Mouse (Mus musculus) lung, adult 2 months (tissue): ENCODE data around the gene Prss42. TPM values are rescaled to one million over a fixed set of nuclear protein-coding genes. Genes with fewer than 3 reads are reported as not detected.

Experiments used
- DNase-seq: peaks from one replicate; pipeline ENCODE4 v3.0.0; 2022
- H3K4me1 ChIP-seq: fragments of 200-500 bp; 2 replicates; pipeline ENCODE4 v1.6.1; 2011; ENCODE audit warnings: low read length; ENCODE audit not compliant: control insufficient read depth, insufficient read depth
- H3K4me3 ChIP-seq: fragments of 200-500 bp; replicated peaks from 2 replicates; pipeline ENCODE3; 2011; ENCODE audit warnings: low read depth, mild to moderate bottlenecking, control low read depth, low read length; ENCODE audit errors: extremely low read depth
- CTCF ChIP-seq: fragments of 200-500 bp; IDR thresholded peaks from 2 replicates; pipeline ENCODE4 v1.5.1; 2011; ENCODE audit warnings: mild to moderate bottlenecking, low read length, control low read depth; ENCODE audit not compliant: insufficient read depth
- POLR2A ChIP-seq: fragments of 200-500 bp; IDR thresholded peaks from 2 replicates; pipeline ENCODE4 v1.6.1; 2011; ENCODE audit warnings: low read depth, mild to moderate bottlenecking, control low read depth, low read length, borderline replicate concordance; ENCODE audit errors: extremely low read depth
- WGBS: fragments of 180-500 bp; shearing (Covaris S2); methylation state at CpG from one replicate; pipeline ENCODE4 v1.1.7; 2018; 5-methylcytosine and 5-hydroxymethylcytosine counted together
- polyA plus RNA-seq: library from polyadenylated mRNA; depleted of rRNA; stranded (reverse); fragments of >200 nt; gene quantifications from 2 replicates; pipeline ENCODE4 v1.2.3, GENCODE M21; 2012

Prss42 gene
- polyA plus RNA-seq, 1 experiment, result not detected

- no peaks in the 10 kb centered on the region for H3K4me1 ChIP-seq
- 76% methylated on average over 4 of the region's 4 CpGs for WGBS
- no peak for DNase-seq
- no peak overlapping the region for H3K4me3 ChIP-seq
- TF ChIP-seq CTCF (no peak), POLR2A (no peak)
Measured at GRCm38 (mm10) chr9:110825426-110825825, 27.5 kb downstream of the Prss42 start.

GRCm38 (mm10) chr9:110825832-110826231 lies 27.9 kb downstream of the Prss42 start:
- no peak for DNase-seq
- no peak for TF ChIP-seq POLR2A
- TF ChIP-seq CTCF, result no peak
- 43% methylated on average over 7 of the region's 7 CpGs for WGBS
- H3K4me3 ChIP-seq, result no peak overlapping the region
- H3K4me1 ChIP-seq, result no peaks in the 10 kb centered on the region

GRCm38 (mm10) chr9:110826390-110826789 lies 28.4 kb downstream of the Prss42 start, which contains the start of gene Prss43:
Gene Prss43 (plus strand): TSS chr9:110826690.
- H3K4me1 ChIP-seq, result no peaks in the 10 kb centered on the region
- TF ChIP-seq POLR2A, result no peak
- no peak for TF ChIP-seq CTCF
- 69% methylated on average over 3 of the region's 3 CpGs for WGBS
- DNase-seq, result no peak
- no peak within 1 kb of the TSS for H3K4me3 ChIP-seq

- WGBS, result 72% methylated on average over 5 of the region's 5 CpGs
- DNase-seq, result no peak
- Histone ChIP-seq H3K4me3 (no peak overlapping the region), H3K4me1 (no peaks in the 10 kb centered on the region)
- TF ChIP-seq CTCF (no peak), POLR2A (no peak)
Measured at GRCm38 (mm10) chr9:110833021-110833420, 35.1 kb downstream of the Prss42 start.

GRCm38 (mm10) chr9:110834411-110834810 lies 36.4 kb downstream of the Prss42 start, which contains the start of gene Prss45:
Gene Prss45 (plus strand): TSS chr9:110834588.
- no peak for TF ChIP-seq POLR2A
- no peak for TF ChIP-seq CTCF
- Histone ChIP-seq H3K4me1 (no peaks in the 10 kb centered on the region), H3K4me3 (no peak within 1 kb of the TSS)
- WGBS, result 78% methylated on average over 19 of the region's 19 CpGs
- DNase-seq, result no peak

- no peak for DNase-seq
- Histone ChIP-seq H3K4me1 (no peaks in the 10 kb centered on the region), H3K4me3 (no peak overlapping the region)
- WGBS, result 45% methylated on average over 10 of the region's 10 CpGs
- TF ChIP-seq POLR2A (no peak), CTCF (no peak)
Measured at GRCm38 (mm10) chr9:110834961-110835360, 37.0 kb downstream of the Prss42 start.

- Histone ChIP-seq H3K4me1 (no peaks in the 10 kb centered on the region), H3K4me3 (no peak overlapping the region)
- WGBS, result 50% methylated on average over 2 of the region's 2 CpGs
- no peak for TF ChIP-seq CTCF
- TF ChIP-seq POLR2A, result no peak
- no peak for DNase-seq
Measured at GRCm38 (mm10) chr9:110836112-110836511, 38.1 kb downstream of the Prss42 start.

- TF ChIP-seq POLR2A (no peak), CTCF (no peak)
- Histone ChIP-seq H3K4me1 (no peaks in the 10 kb centered on the region; the same call in 1 of the 2 replicates), H3K4me3 (no peak overlapping the region)
- no peak for DNase-seq
- 74% methylated on average over 6 of the region's 6 CpGs for WGBS
Measured at GRCm38 (mm10) chr9:110840905-110841304, 42.9 kb downstream of the Prss42 start.

GRCm38 (mm10) chr9:110841438-110841837 lies 43.5 kb downstream of the Prss42 start:
- no peak overlapping the region for H3K4me3 ChIP-seq

GRCm38 (mm10) chr9:110844206-110844605 lies 46.2 kb downstream of the Prss42 start, which contains the start of gene Prss46:
Gene Prss46 (plus strand): TSS chr9:110844506.
- no peak within 1 kb of the TSS for H3K4me3 ChIP-seq
- no peaks in the 10 kb centered on the region; the same call in 1 of the 2 replicates for H3K4me1 ChIP-seq
- TF ChIP-seq CTCF (no peak), POLR2A (no peak)
- DNase-seq, result no peak
- WGBS, result 82% methylated on average over 10 of the region's 10 CpGs

More at GRCm38 (mm10) chr9:110841438-110841837, 43.5 kb downstream of the Prss42 start:
- TF ChIP-seq CTCF (no peak), POLR2A (no peak)
- peak; percentile 17 for DNase-seq
- H3K4me1 ChIP-seq, result no peaks in the 10 kb centered on the region; the same call in 1 of the 2 replicates
- WGBS, result 20% methylated on average over 2 of the region's 2 CpGs
